Mouse (Mus musculus): ENCODE measurements at regions not wholly inside any gene's neighbourhood (a gene's known extent, or its start where the extent isn't known, plus 50 kb on each side); places are given as distances from the start of the nearest gene placed in this dataset.
"Not testable (repeated sequence)": the region's sequence is repeated elsewhere in the genome, so short reads cannot be mapped to it uniquely, and the experiment has no call there.

DNA sequence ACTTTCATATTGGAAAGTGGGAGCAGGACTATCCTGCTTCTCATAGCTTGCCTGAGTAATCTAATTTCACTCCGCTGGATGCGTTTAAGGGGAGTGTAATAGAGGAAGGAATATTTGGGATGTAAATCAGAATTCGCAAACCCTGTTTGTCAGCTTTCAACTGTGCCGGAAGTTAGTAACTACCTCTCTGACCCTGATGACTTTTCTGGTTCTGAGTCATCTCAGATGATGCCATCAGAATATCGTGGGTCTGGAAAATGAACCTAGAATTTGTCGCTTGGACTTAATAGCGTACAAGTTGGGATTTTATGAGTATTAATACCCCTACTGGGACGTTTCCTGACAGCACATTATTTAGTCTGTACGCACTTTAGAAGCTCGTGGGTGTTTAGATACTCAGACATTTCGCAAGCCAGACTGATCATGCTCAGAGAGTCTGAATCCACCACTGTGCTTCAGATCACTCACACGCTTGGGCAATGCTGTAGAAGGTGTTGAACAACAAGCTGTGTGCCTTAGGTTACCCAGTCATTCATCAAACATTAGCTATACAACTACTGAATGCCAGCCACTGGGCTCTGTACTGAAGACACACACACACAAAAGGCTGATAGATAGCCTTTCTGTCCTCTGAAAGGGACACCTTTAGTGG is 131.1 kb downstream of the Phlda1 start:
- no peak overlapping the region for H3K27ac ChIP-seq (ENCODE audit: low read depth)
- no peaks in the 10 kb centered on the region for H3K9me3 ChIP-seq (ENCODE audit: control insufficient read depth, low read length)
- no peak overlapping the region for H3K9ac ChIP-seq (ENCODE audit: low read length)
- H3K36me3 ChIP-seq (ENCODE audit: control insufficient read depth, insufficient read depth, low read length): no peaks in the 10 kb centered on the region
- no peak overlapping the region for H3K4me3 ChIP-seq (ENCODE audit: low read depth, low read length)
- no peak for DNase-seq (ENCODE audit: low spot score)
- H3K4me2 ChIP-seq (ENCODE audit: low read length): no peak overlapping the region
- ATAC-seq (replicated peaks; ENCODE audit: low FRiP score, low TSS enrichment, low read depth): no peak
- H3K27me3 ChIP-seq (replicated peaks; ENCODE audit: control insufficient read depth, insufficient read depth, low read length): no peaks in the 10 kb centered on the region
- peaks cover 7% of the 10 kb centered on the region for H3K4me1 ChIP-seq (replicated peaks; ENCODE audit: control insufficient read depth, insufficient read depth, low read length)
- 76% methylated on average over 12 of the region's 12 CpGs for WGBS

DNA sequence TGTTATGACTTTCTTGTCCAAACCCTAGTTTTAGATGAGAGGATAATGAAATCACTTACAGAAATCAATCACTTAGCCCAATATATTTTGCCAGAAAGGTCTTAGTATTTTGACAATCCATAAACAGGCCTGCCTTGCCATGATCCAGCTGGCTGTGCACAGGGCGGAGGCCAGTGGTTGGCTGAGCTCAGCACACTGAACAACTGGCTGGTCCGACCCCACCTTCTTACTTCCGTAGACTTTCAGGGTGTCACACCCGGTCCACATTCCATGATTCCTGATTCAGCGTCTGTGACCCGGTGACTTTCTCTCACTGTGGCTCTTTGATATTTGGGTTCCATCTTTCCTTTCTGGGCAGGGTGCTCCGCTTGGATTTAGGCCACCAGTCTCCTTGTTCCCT is 133.8 kb downstream of the Phlda1 start:
- no peak for DNase-seq (ENCODE audit: low spot score)
- Histone ChIP-seq H3K27ac (ENCODE audit: low read depth) (no peak overlapping the region), H3K4me2 (ENCODE audit: low read length) (no peak overlapping the region), H3K36me3 (ENCODE audit: control insufficient read depth, insufficient read depth, low read length) (no peaks in the 10 kb centered on the region), H3K9me3 (ENCODE audit: control insufficient read depth, low read length) (no peaks in the 10 kb centered on the region), H3K9ac (ENCODE audit: low read length) (no peak overlapping the region), H3K4me3 (ENCODE audit: low read depth, low read length) (no peak overlapping the region), H3K4me1 (replicated peaks; ENCODE audit: control insufficient read depth, insufficient read depth, low read length) (peaks cover 7% of the 10 kb centered on the region), H3K27me3 (replicated peaks; ENCODE audit: control insufficient read depth, insufficient read depth, low read length) (no peaks in the 10 kb centered on the region)
- ATAC-seq (replicated peaks; ENCODE audit: low FRiP score, low TSS enrichment, low read depth): peak; percentile 69; the same call in 1 of the 2 replicates
- WGBS: 48% methylated on average over 7 of the region's 7 CpGs

DNA sequence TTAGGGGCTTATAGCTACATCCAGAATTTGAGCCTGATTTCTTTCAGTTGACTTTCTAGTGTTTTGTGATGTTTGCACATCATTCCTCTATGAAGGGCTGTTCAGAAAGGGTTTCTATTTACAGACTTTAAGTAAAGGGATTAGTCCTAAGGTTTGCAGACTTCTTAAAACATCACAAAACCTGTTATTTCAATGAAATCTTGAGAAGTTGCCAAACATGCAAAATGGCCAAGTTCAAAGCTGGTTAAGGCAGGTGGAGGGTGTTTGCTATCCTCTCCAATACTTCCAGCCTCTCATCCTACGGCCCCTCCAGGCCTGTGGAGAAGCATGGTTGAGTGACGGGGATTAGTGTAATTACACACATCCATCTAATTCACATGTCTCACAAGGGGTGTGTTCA is 136.6 kb downstream of the Phlda1 start:
- Histone ChIP-seq H3K9ac (ENCODE audit: low read length) (no peak overlapping the region), H3K27ac (ENCODE audit: low read depth) (no peak overlapping the region), H3K36me3 (ENCODE audit: control insufficient read depth, insufficient read depth, low read length) (no peaks in the 10 kb centered on the region), H3K4me2 (ENCODE audit: low read length) (no peak overlapping the region), H3K4me1 (replicated peaks; ENCODE audit: control insufficient read depth, insufficient read depth, low read length) (peaks cover 7% of the 10 kb centered on the region), H3K27me3 (replicated peaks; ENCODE audit: control insufficient read depth, insufficient read depth, low read length) (no peaks in the 10 kb centered on the region), H3K4me3 (ENCODE audit: low read depth, low read length) (no peak overlapping the region), H3K9me3 (ENCODE audit: control insufficient read depth, low read length) (no peaks in the 10 kb centered on the region)
- DNase-seq (ENCODE audit: low spot score): no peak
- no peak for ATAC-seq (replicated peaks; ENCODE audit: low FRiP score, low TSS enrichment, low read depth)
- WGBS: 65% methylated on average over 2 of the region's 2 CpGs

DNA sequence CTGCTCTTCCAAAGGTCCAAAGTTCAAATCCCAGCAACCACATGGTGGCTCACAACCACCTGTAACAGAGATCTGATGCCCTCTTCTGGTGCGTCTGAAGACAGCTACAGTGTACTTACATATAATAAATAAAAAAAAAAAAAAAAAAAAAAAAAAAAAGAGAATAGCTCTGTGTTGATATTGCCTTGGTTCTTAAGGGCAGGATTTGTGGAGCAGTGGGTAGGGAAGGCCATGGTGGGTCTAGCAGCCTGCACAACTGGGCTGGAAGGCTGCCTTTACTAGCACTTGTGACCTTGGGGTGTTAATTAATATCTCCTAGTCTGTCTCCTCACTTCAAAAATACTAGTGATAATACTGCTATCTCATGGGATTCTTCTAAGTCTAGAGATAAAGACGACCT is 147.7 kb downstream of the Phlda1 start:
- H3K4me2 ChIP-seq (ENCODE audit: low read length); H3K27me3 ChIP-seq (replicated peaks; ENCODE audit: control insufficient read depth, insufficient read depth, low read length); H3K27ac ChIP-seq (ENCODE audit: low read depth); ATAC-seq (replicated peaks; ENCODE audit: low FRiP score, low TSS enrichment, low read depth); DNase-seq (ENCODE audit: low spot score); H3K4me1 ChIP-seq (replicated peaks; ENCODE audit: control insufficient read depth, insufficient read depth, low read length); H3K4me3 ChIP-seq (ENCODE audit: low read depth, low read length); H3K9ac ChIP-seq (ENCODE audit: low read length); H3K36me3 ChIP-seq (ENCODE audit: control insufficient read depth, insufficient read depth, low read length); H3K9me3 ChIP-seq (ENCODE audit: control insufficient read depth, low read length): not testable (repeated sequence)
- WGBS: 71% methylated on average over 2 of the region's 2 CpGs

DNA sequence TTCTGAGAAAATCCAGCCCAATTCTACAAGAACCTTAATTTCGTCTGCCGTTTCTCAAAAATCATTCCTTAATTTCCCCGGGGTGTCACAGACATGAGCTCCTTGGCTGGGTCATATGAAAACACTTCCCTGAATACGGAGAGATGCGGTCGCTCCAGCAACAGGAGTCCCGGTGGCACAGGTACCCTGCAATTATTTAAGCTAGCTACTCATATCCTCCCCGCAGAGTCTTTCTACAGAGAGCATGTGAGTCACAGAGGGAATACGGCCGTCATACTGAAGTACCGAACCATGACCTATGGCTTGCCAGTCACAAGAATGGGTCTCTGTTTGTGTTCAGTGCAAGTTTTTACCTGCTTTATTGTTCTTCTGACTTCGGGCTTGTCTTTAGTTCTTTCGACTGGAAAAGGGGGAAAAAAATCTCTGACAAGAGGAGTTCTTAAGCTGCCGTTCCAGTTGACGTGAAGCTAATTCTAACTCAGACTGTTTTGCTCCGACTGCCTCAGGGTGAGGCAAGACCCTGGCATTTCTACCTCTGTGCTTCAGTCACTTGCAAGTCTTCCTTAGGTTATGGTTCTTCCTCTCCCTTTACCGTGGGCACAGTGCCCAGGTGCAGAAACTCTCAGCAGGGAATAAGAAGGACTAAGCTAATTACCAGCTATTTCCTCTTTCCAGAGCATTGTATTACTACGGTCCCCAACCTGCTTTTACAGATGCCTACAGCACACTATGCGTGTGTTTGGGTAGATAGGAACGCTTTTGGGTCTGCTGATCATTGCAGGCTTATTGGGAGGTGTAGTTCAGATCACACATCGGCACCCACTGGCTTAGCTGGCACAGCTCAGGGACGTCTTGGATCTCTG is 148.5 kb downstream of the Phlda1 start:
- Histone ChIP-seq H3K27me3 (replicated peaks; ENCODE audit: control insufficient read depth, insufficient read depth, low read length) (no peaks in the 10 kb centered on the region), H3K27ac (ENCODE audit: low read depth) (no peak overlapping the region), H3K9ac (ENCODE audit: low read length) (no peak overlapping the region), H3K4me3 (ENCODE audit: low read depth, low read length) (no peak overlapping the region), H3K36me3 (ENCODE audit: control insufficient read depth, insufficient read depth, low read length) (no peaks in the 10 kb centered on the region), H3K4me1 (replicated peaks; ENCODE audit: control insufficient read depth, insufficient read depth, low read length) (0 out of 2 replicates have a peak, but pooled peaks cover 3% of the 10 kb centered on the region), H3K4me2 (ENCODE audit: low read length) (no peak overlapping the region), H3K9me3 (ENCODE audit: control insufficient read depth, low read length) (no peaks in the 10 kb centered on the region)
- DNase-seq (ENCODE audit: low spot score) (no peak), ATAC-seq (replicated peaks; ENCODE audit: low FRiP score, low TSS enrichment, low read depth) (no peak)
- 84% methylated on average over 22 of the region's 22 CpGs for WGBS

DNA sequence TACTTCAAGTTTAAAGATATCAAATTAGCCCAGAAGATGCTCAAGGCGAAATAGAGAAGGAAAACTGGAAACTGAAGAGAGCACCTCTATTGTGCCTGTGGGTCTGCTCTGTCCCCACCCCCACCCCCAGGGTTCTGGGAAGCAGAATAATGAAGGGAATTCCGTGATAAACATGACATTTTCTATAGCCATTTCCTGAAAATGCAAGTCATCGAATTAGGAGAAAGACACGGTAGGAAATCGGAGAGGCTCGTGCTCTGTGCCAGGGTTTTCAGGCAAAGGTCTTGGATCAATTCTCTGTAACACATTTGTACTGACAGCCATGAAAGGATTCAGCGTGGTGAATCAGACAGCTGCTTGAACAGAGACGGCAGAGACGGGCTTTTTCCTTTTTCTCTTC is 152.7 kb downstream of the Phlda1 start:
- H3K4me2 ChIP-seq (ENCODE audit: low read length): no peak overlapping the region
- DNase-seq (ENCODE audit: low spot score) (no peak), ATAC-seq (replicated peaks; ENCODE audit: low FRiP score, low TSS enrichment, low read depth) (no peak)
- H3K36me3 ChIP-seq (ENCODE audit: control insufficient read depth, insufficient read depth, low read length): no peaks in the 10 kb centered on the region
- 54% methylated on average over 9 of the region's 9 CpGs for whole genome bisulfite sequencing
- no peaks in the 10 kb centered on the region for H3K27me3 ChIP-seq (replicated peaks; ENCODE audit: control insufficient read depth, insufficient read depth, low read length)
- 0 out of 2 replicates have a peak, but pooled peaks cover 3% of the 10 kb centered on the region for H3K4me1 ChIP-seq (replicated peaks; ENCODE audit: control insufficient read depth, insufficient read depth, low read length)
- H3K4me3 ChIP-seq (ENCODE audit: low read depth, low read length): no peak overlapping the region
- H3K9me3 ChIP-seq (ENCODE audit: control insufficient read depth, low read length): no peaks in the 10 kb centered on the region
- no peak overlapping the region for H3K27ac ChIP-seq (ENCODE audit: low read depth)
- H3K9ac ChIP-seq (ENCODE audit: low read length): no peak overlapping the region

DNA sequence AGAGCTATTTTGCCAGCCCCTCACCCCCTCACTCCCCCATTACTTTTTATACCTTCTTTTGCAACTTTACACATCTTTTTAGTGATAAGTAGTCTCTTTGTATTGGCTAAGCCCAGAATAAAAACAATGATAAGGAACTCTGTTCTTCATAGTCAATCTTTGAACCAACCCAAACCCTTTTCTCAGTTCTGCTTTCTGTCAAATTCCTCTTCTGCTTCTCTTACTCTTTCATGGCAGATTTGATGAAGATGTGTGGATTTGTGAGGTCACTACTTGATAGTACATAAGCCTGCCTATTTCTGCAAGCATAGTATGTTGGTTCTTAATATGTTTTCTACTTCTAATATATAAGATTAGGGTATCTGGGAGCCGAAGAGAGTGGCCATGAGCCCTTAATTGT is 156.6 kb downstream of the Phlda1 start:
- no peak for DNase-seq (ENCODE audit: low spot score)
- Histone ChIP-seq H3K4me1 (replicated peaks; ENCODE audit: control insufficient read depth, insufficient read depth, low read length) (0 out of 2 replicates have a peak, but pooled peaks cover 3% of the 10 kb centered on the region), H3K9ac (ENCODE audit: low read length) (no peak overlapping the region), H3K4me2 (ENCODE audit: low read length) (no peak overlapping the region), H3K4me3 (ENCODE audit: low read depth, low read length) (no peak overlapping the region), H3K27ac (ENCODE audit: low read depth) (no peak overlapping the region), H3K27me3 (replicated peaks; ENCODE audit: control insufficient read depth, insufficient read depth, low read length) (no peaks in the 10 kb centered on the region), H3K36me3 (ENCODE audit: control insufficient read depth, insufficient read depth, low read length) (no peaks in the 10 kb centered on the region), H3K9me3 (ENCODE audit: control insufficient read depth, low read length) (no peaks in the 10 kb centered on the region)
- no peak for ATAC-seq (replicated peaks; ENCODE audit: low FRiP score, low TSS enrichment, low read depth)
- WGBS: 90% methylated on average over 1 of the region's 1 CpGs

DNA sequence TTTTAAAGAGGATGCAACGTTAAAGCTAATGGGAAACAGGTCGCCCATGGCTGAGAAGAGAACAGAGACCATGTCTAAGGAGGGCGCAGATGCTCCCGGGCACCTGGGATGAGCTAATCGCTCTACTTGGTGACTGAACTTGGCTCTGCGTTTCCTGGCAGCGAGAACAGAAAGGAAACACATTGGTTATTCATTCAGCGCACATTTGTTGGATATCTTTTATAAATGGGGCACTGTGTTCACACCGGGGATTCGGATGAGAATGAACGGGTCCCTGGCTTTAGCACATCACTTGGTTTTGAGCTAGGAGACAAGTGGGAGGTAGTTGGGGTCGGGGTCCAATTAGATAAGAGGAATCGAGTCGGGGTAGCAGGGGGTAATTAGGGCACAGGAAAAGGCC is 159.7 kb downstream of the Phlda1 start:
- DNase-seq (ENCODE audit: low spot score) (no peak), ATAC-seq (replicated peaks; ENCODE audit: low FRiP score, low TSS enrichment, low read depth) (no peak)
- no peak overlapping the region for H3K4me2 ChIP-seq (ENCODE audit: low read length)
- no peak overlapping the region for H3K27ac ChIP-seq (ENCODE audit: low read depth)
- no peaks in the 10 kb centered on the region for H3K9me3 ChIP-seq (ENCODE audit: control insufficient read depth, low read length)
- peaks cover 3% of the 10 kb centered on the region; the same call in 1 of the 2 replicates for H3K4me1 ChIP-seq (replicated peaks; ENCODE audit: control insufficient read depth, insufficient read depth, low read length)
- 81% methylated on average over 14 of the region's 14 CpGs for WGBS
- no peaks in the 10 kb centered on the region for H3K27me3 ChIP-seq (replicated peaks; ENCODE audit: control insufficient read depth, insufficient read depth, low read length)
- H3K4me3 ChIP-seq (ENCODE audit: low read depth, low read length): no peak overlapping the region
- no peak overlapping the region for H3K9ac ChIP-seq (ENCODE audit: low read length)
- no peaks in the 10 kb centered on the region for H3K36me3 ChIP-seq (ENCODE audit: control insufficient read depth, insufficient read depth, low read length)
